Mouse (Mus musculus): ENCODE results near the gene Ikbke. TPM values are rescaled to one million over a fixed set of nuclear protein-coding genes. Genes with fewer than 3 reads are reported as not detected.
"Not testable (repeated sequence)": the region's sequence is repeated elsewhere in the genome, so short reads cannot be mapped to it uniquely, and the experiment has no call there.

Gene Ikbke
- polyA plus RNA-seq (2012; rRNA removed): 21.2 TPM in 2 replicates

- no peak for DNase-seq (ENCODE audit: low spot score)
These were observed at the start of gene Ikbke for GRCm38 (mm10) chr1:131279456-131279776. Gene Ikbke, minus strand, starts transcription at chr1:131279606.

GRCm38 (mm10) chr1:131329093-131329492, 49.7 kb upstream of the Ikbke start:
- not testable (repeated sequence) for DNase-seq (ENCODE audit: low spot score)

GRCm38 (mm10) chr1:131327167-131327566, 47.8 kb upstream of the Ikbke start:
- DNase-seq (ENCODE audit: low spot score): no peak

GRCm38 (mm10) chr1:131324816-131325463, 45.5 kb upstream of the Ikbke start:
- DNase-seq (ENCODE audit: low spot score): no peak

GRCm38 (mm10) chr1:131319598-131320330, 40.4 kb upstream of the Ikbke start:
- DNase-seq (ENCODE audit: low spot score): no peak

GRCm38 (mm10) chr1:131318397-131318796, 39.0 kb upstream of the Ikbke start:
- no peak for DNase-seq (ENCODE audit: low spot score)

GRCm38 (mm10) chr1:131317625-131318024, 38.2 kb upstream of the Ikbke start:
- DNase-seq (ENCODE audit: low spot score): no peak

- no peak for DNase-seq (ENCODE audit: low spot score)
These were observed 31.9 kb upstream of the Ikbke start for GRCm38 (mm10) chr1:131311284-131311683.

GRCm38 (mm10) chr1:131310237-131310818, 30.9 kb upstream of the Ikbke start:
- DNase-seq (ENCODE audit: low spot score): no peak

- DNase-seq (ENCODE audit: low spot score): no peak
These were observed 21.3 kb upstream of the Ikbke start for GRCm38 (mm10) chr1:131300750-131301149.

GRCm38 (mm10) chr1:131299788-131300187, 20.4 kb upstream of the Ikbke start:
- no peak for DNase-seq (ENCODE audit: low spot score)

- DNase-seq (ENCODE audit: low spot score): no peak
These were observed 19.8 kb upstream of the Ikbke start for GRCm38 (mm10) chr1:131299240-131299639.

GRCm38 (mm10) chr1:131298171-131298570, 18.8 kb upstream of the Ikbke start:
- DNase-seq (ENCODE audit: low spot score): no peak

GRCm38 (mm10) chr1:131296726-131297125, 17.3 kb upstream of the Ikbke start:
- DNase-seq (ENCODE audit: low spot score): no peak

GRCm38 (mm10) chr1:131295200-131295599, 15.8 kb upstream of the Ikbke start:
- no peak for DNase-seq (ENCODE audit: low spot score)

- DNase-seq (ENCODE audit: low spot score): no peak
These were observed 14.5 kb upstream of the Ikbke start for GRCm38 (mm10) chr1:131293922-131294250.

GRCm38 (mm10) chr1:131293221-131293921, 14.0 kb upstream of the Ikbke start:
- DNase-seq (ENCODE audit: low spot score): no peak

- DNase-seq (ENCODE audit: low spot score): no peak
These were observed 11.2 kb upstream of the Ikbke start for GRCm38 (mm10) chr1:131290648-131291047.

GRCm38 (mm10) chr1:131288938-131289337, 9.5 kb upstream of the Ikbke start:
- no peak for DNase-seq (ENCODE audit: low spot score)

GRCm38 (mm10) chr1:131287267-131287666, 7.9 kb upstream of the Ikbke start:
- no peak for DNase-seq (ENCODE audit: low spot score)

- no peak for DNase-seq (ENCODE audit: low spot score)
These were observed 7.4 kb upstream of the Ikbke start for GRCm38 (mm10) chr1:131286803-131287202.

- DNase-seq (ENCODE audit: low spot score): no peak
These were observed 5.2 kb upstream of the Ikbke start for GRCm38 (mm10) chr1:131284616-131285015.

GRCm38 (mm10) chr1:131284167-131284566, 4.8 kb upstream of the Ikbke start:
- DNase-seq (ENCODE audit: low spot score): no peak

Measured in urinary bladder, adult 2 months (tissue).